Mouse (Mus musculus): ENCODE results near the gene Tedc1. TPM values are rescaled to one million over a fixed set of nuclear protein-coding genes. Genes with fewer than 3 reads are reported as not detected.

Gene Tedc1
- polyA plus RNA-seq, 1 experiment from 2014 or later, result 10.2 TPM

- Histone ChIP-seq H3K27me3 (ENCODE audit: control insufficient read depth, insufficient read depth, low read length) (no peaks in the 10 kb centered on the region), H3K9ac (no peak overlapping the region), H3K36me3 (replicated peaks; ENCODE audit: control insufficient read depth, insufficient read depth) (peaks cover 100% of the 10 kb centered on the region), H3K9me3 (ENCODE audit: control insufficient read depth, low read length) (no peaks in the 10 kb centered on the region), H3K27ac (no peak overlapping the region), H3K4me2 (replicated peaks) (no peak overlapping the region), H3K4me1 (replicated peaks; ENCODE audit: control insufficient read depth, insufficient read depth, low read length) (no peaks in the 10 kb centered on the region), H3K4me3 (replicated peaks; ENCODE audit: low read length) (no peak overlapping the region)
- 97% methylated on average over 8 of the region's 8 CpGs for WGBS
- ATAC-seq (ENCODE audit: low FRiP score) (no peak), DNase-seq (ENCODE audit: low spot score) (no peak)
Observed at GRCm38 (mm10) chr12:113130732-113131131, 25.5 kb upstream of the Tedc1 start.

GRCm38 (mm10) chr12:113131601-113132000, 24.6 kb upstream of the Tedc1 start:
- ATAC-seq (ENCODE audit: low FRiP score) (no peak), DNase-seq (ENCODE audit: low spot score) (no peak)
- H3K27me3 ChIP-seq (ENCODE audit: control insufficient read depth, insufficient read depth, low read length), result no peaks in the 10 kb centered on the region
- no peaks in the 10 kb centered on the region for H3K9me3 ChIP-seq (ENCODE audit: control insufficient read depth, low read length)
- H3K4me1 ChIP-seq (replicated peaks; ENCODE audit: control insufficient read depth, insufficient read depth, low read length), result no peaks in the 10 kb centered on the region
- peaks cover 100% of the 10 kb centered on the region for H3K36me3 ChIP-seq (replicated peaks; ENCODE audit: control insufficient read depth, insufficient read depth)
- H3K4me2 ChIP-seq (replicated peaks), result no peak overlapping the region
- no peak overlapping the region for H3K4me3 ChIP-seq (replicated peaks; ENCODE audit: low read length)
- 97% methylated on average over 14 of the region's 14 CpGs for WGBS
- H3K9ac ChIP-seq, result no peak overlapping the region
- no peak overlapping the region for H3K27ac ChIP-seq

- ATAC-seq (ENCODE audit: low FRiP score) (0 out of 2 replicates have a peak, but pooled peaks have one; percentile 16), DNase-seq (ENCODE audit: low spot score) (no peak)
- no peak overlapping the region for H3K4me2 ChIP-seq (replicated peaks)
- H3K9ac ChIP-seq, result no peak overlapping the region
- H3K9me3 ChIP-seq (ENCODE audit: control insufficient read depth, low read length), result no peaks in the 10 kb centered on the region
- peaks cover 100% of the 10 kb centered on the region for H3K36me3 ChIP-seq (replicated peaks; ENCODE audit: control insufficient read depth, insufficient read depth)
- no peaks in the 10 kb centered on the region for H3K27me3 ChIP-seq (ENCODE audit: control insufficient read depth, insufficient read depth, low read length)
- H3K27ac ChIP-seq, result no peak overlapping the region
- WGBS, result 75% methylated on average over 2 of the region's 2 CpGs
- no peaks in the 10 kb centered on the region for H3K4me1 ChIP-seq (replicated peaks; ENCODE audit: control insufficient read depth, insufficient read depth, low read length)
- no peak overlapping the region for H3K4me3 ChIP-seq (replicated peaks; ENCODE audit: low read length)
Observed at GRCm38 (mm10) chr12:113132567-113132966, 23.7 kb upstream of the Tedc1 start.

GRCm38 (mm10) chr12:113133260-113133659, 23.0 kb upstream of the Tedc1 start:
- DNase-seq (ENCODE audit: low spot score) (no peak), ATAC-seq (ENCODE audit: low FRiP score) (no peak)
- Histone ChIP-seq H3K4me3 (replicated peaks; ENCODE audit: low read length) (no peak overlapping the region), H3K27me3 (ENCODE audit: control insufficient read depth, insufficient read depth, low read length) (no peaks in the 10 kb centered on the region), H3K4me1 (replicated peaks; ENCODE audit: control insufficient read depth, insufficient read depth, low read length) (no peaks in the 10 kb centered on the region), H3K9ac (no peak overlapping the region), H3K27ac (no peak overlapping the region), H3K9me3 (ENCODE audit: control insufficient read depth, low read length) (no peaks in the 10 kb centered on the region), H3K4me2 (replicated peaks) (no peak overlapping the region), H3K36me3 (replicated peaks; ENCODE audit: control insufficient read depth, insufficient read depth) (peaks cover 100% of the 10 kb centered on the region)
- WGBS, result 92% methylated on average over 9 of the region's 9 CpGs

- H3K4me2 ChIP-seq (replicated peaks), result no peak overlapping the region
- no peak overlapping the region for H3K9ac ChIP-seq
- H3K27me3 ChIP-seq (ENCODE audit: control insufficient read depth, insufficient read depth, low read length), result no peaks in the 10 kb centered on the region
- DNase-seq (ENCODE audit: low spot score) (no peak), ATAC-seq (ENCODE audit: low FRiP score) (no peak)
- no peak overlapping the region for H3K4me3 ChIP-seq (replicated peaks; ENCODE audit: low read length)
- peaks cover 1% of the 10 kb centered on the region for H3K4me1 ChIP-seq (replicated peaks; ENCODE audit: control insufficient read depth, insufficient read depth, low read length)
- peaks cover 94% of the 10 kb centered on the region for H3K36me3 ChIP-seq (replicated peaks; ENCODE audit: control insufficient read depth, insufficient read depth)
- WGBS, result 81% methylated on average over 5 of the region's 5 CpGs
- H3K9me3 ChIP-seq (ENCODE audit: control insufficient read depth, low read length), result no peaks in the 10 kb centered on the region
- H3K27ac ChIP-seq, result no peak overlapping the region
Observed at GRCm38 (mm10) chr12:113133861-113134403, 22.3 kb upstream of the Tedc1 start.

GRCm38 (mm10) chr12:113134502-113134901, 21.7 kb upstream of the Tedc1 start:
- no peak for ATAC-seq (ENCODE audit: low FRiP score)
- Histone ChIP-seq H3K9me3 (ENCODE audit: control insufficient read depth, low read length) (no peaks in the 10 kb centered on the region), H3K36me3 (replicated peaks; ENCODE audit: control insufficient read depth, insufficient read depth) (peaks cover 88% of the 10 kb centered on the region), H3K4me2 (replicated peaks) (no peak overlapping the region), H3K27me3 (ENCODE audit: control insufficient read depth, insufficient read depth, low read length) (no peaks in the 10 kb centered on the region), H3K4me1 (replicated peaks; ENCODE audit: control insufficient read depth, insufficient read depth, low read length) (peaks cover 7% of the 10 kb centered on the region), H3K27ac (no peak overlapping the region), H3K9ac (no peak overlapping the region), H3K4me3 (replicated peaks; ENCODE audit: low read length) (no peak overlapping the region)
- no peak for DNase-seq (ENCODE audit: low spot score)
- 93% methylated on average over 4 of the region's 4 CpGs for WGBS

- Histone ChIP-seq H3K4me2 (replicated peaks) (no peak overlapping the region), H3K4me1 (replicated peaks; ENCODE audit: control insufficient read depth, insufficient read depth, low read length) (peaks cover 10% of the 10 kb centered on the region)
- WGBS, result 94% methylated on average over 7 of the region's 7 CpGs
Observed at GRCm38 (mm10) chr12:113135401-113135800, 20.8 kb upstream of the Tedc1 start.

GRCm38 (mm10) chr12:113136492-113137020, 19.7 kb upstream of the Tedc1 start:
- H3K4me3 ChIP-seq (replicated peaks; ENCODE audit: low read length), result no peak overlapping the region
- peaks cover 67% of the 10 kb centered on the region for H3K36me3 ChIP-seq (replicated peaks; ENCODE audit: control insufficient read depth, insufficient read depth)
- H3K9ac ChIP-seq, result no peak overlapping the region
- no peaks in the 10 kb centered on the region for H3K27me3 ChIP-seq (ENCODE audit: control insufficient read depth, insufficient read depth, low read length)
- 83% methylated on average over 17 of the region's 17 CpGs for WGBS
- H3K9me3 ChIP-seq (ENCODE audit: control insufficient read depth, low read length), result no peaks in the 10 kb centered on the region
- H3K4me2 ChIP-seq (replicated peaks), result no peak overlapping the region
- peaks cover 16% of the 10 kb centered on the region for H3K4me1 ChIP-seq (replicated peaks; ENCODE audit: control insufficient read depth, insufficient read depth, low read length)
- no peak overlapping the region for H3K27ac ChIP-seq
- ATAC-seq (ENCODE audit: low FRiP score), result no peak
- no peak for DNase-seq (ENCODE audit: low spot score)

More at GRCm38 (mm10) chr12:113135401-113135800, 20.8 kb upstream of the Tedc1 start:
- Histone ChIP-seq H3K27me3 (ENCODE audit: control insufficient read depth, insufficient read depth, low read length) (no peaks in the 10 kb centered on the region), H3K9me3 (ENCODE audit: control insufficient read depth, low read length) (no peaks in the 10 kb centered on the region), H3K27ac (no peak overlapping the region), H3K4me3 (replicated peaks; ENCODE audit: low read length) (no peak overlapping the region), H3K9ac (no peak overlapping the region), H3K36me3 (replicated peaks; ENCODE audit: control insufficient read depth, insufficient read depth) (peaks cover 79% of the 10 kb centered on the region)
- ATAC-seq (ENCODE audit: low FRiP score) (no peak), DNase-seq (ENCODE audit: low spot score) (no peak)

GRCm38 (mm10) chr12:113137260-113138213, 18.7 kb upstream of the Tedc1 start:
- WGBS, result 90% methylated on average over 18 of the region's 18 CpGs

More at GRCm38 (mm10) chr12:113137260-113138213, 18.7 kb upstream of the Tedc1 start:
- H3K27ac ChIP-seq, result no peak overlapping the region
- H3K4me2 ChIP-seq (replicated peaks), result no peak overlapping the region
- no peak overlapping the region for H3K4me3 ChIP-seq (replicated peaks; ENCODE audit: low read length)
- no peak overlapping the region for H3K9ac ChIP-seq
- H3K4me1 ChIP-seq (replicated peaks; ENCODE audit: control insufficient read depth, insufficient read depth, low read length), result peaks cover 25% of the 10 kb centered on the region
- no peaks in the 10 kb centered on the region for H3K9me3 ChIP-seq (ENCODE audit: control insufficient read depth, low read length)
- no peaks in the 10 kb centered on the region for H3K27me3 ChIP-seq (ENCODE audit: control insufficient read depth, insufficient read depth, low read length)
- peaks cover 58% of the 10 kb centered on the region for H3K36me3 ChIP-seq (replicated peaks; ENCODE audit: control insufficient read depth, insufficient read depth)
- ATAC-seq (ENCODE audit: low FRiP score), result no peak
- no peak for DNase-seq (ENCODE audit: low spot score)

Measured in hindbrain, embryonic 14.5 days (tissue).